Mouse (Mus musculus): ENCODE measurements around the gene Rfx4. TPM values are rescaled to one million over a fixed set of nuclear protein-coding genes. Genes with fewer than 3 reads are reported as not detected.

Rfx4 gene
- polyA plus RNA-seq, 1 experiment, result not detected

GRCm38 (mm10) chr10:84785339-84785738, 29.5 kb downstream of the Rfx4 start:
- TF ChIP-seq POLR2A (IDR thresholded peaks at IDR 0.05; ENCODE audit: borderline replicate concordance, control insufficient read depth, low read depth, low read length) (no peak), CTCF (IDR thresholded peaks at IDR 0.05; ENCODE audit: control insufficient read depth, insufficient read depth, low read length) (no peak)
- H3K4me1 ChIP-seq (ENCODE audit: control insufficient read depth, insufficient read depth, low read length), result peaks cover 2% of the 10 kb centered on the region; the same call in 1 of the 2 replicates
- H3K27ac ChIP-seq (ENCODE audit: control insufficient read depth, insufficient read depth, low read depth, low read length, poor library complexity), result no peak overlapping the region
- no peak overlapping the region for H3K4me3 ChIP-seq (replicated peaks; ENCODE audit: control insufficient read depth, low read depth, low read length)
- 12% methylated on average over 4 of the region's 4 CpGs for WGBS

GRCm38 (mm10) chr10:84790323-84790722, 34.5 kb downstream of the Rfx4 start:
- WGBS, result 38% methylated on average over 8 of the region's 8 CpGs
- Histone ChIP-seq H3K4me1 (ENCODE audit: control insufficient read depth, insufficient read depth, low read length) (no peaks in the 10 kb centered on the region; the same call in 1 of the 2 replicates), H3K27ac (ENCODE audit: control insufficient read depth, insufficient read depth, low read depth, low read length, poor library complexity) (no peak overlapping the region), H3K4me3 (replicated peaks; ENCODE audit: control insufficient read depth, low read depth, low read length) (no peak overlapping the region)
- TF ChIP-seq CTCF (IDR thresholded peaks at IDR 0.05; ENCODE audit: control insufficient read depth, insufficient read depth, low read length) (no peak), POLR2A (IDR thresholded peaks at IDR 0.05; ENCODE audit: borderline replicate concordance, control insufficient read depth, low read depth, low read length) (no peak)

- H3K4me1 ChIP-seq (ENCODE audit: control insufficient read depth, insufficient read depth, low read length), result no peaks in the 10 kb centered on the region
- WGBS, result 69% methylated on average over 3 of the region's 3 CpGs
- H3K27ac ChIP-seq (ENCODE audit: control insufficient read depth, insufficient read depth, low read depth, low read length, poor library complexity), result no peak overlapping the region
- H3K4me3 ChIP-seq (replicated peaks; ENCODE audit: control insufficient read depth, low read depth, low read length), result no peak overlapping the region
- TF ChIP-seq POLR2A (IDR thresholded peaks at IDR 0.05; ENCODE audit: borderline replicate concordance, control insufficient read depth, low read depth, low read length), result no peak
- TF ChIP-seq CTCF (IDR thresholded peaks at IDR 0.05; ENCODE audit: control insufficient read depth, insufficient read depth, low read length), result no peak
Observed at GRCm38 (mm10) chr10:84791181-84791580, 35.3 kb downstream of the Rfx4 start.

GRCm38 (mm10) chr10:84801521-84801920, 45.7 kb downstream of the Rfx4 start:
- H3K27ac ChIP-seq (ENCODE audit: control insufficient read depth, insufficient read depth, low read depth, low read length, poor library complexity), result no peak overlapping the region
- H3K4me1 ChIP-seq (ENCODE audit: control insufficient read depth, insufficient read depth, low read length), result peaks cover 5% of the 10 kb centered on the region; the same call in 1 of the 2 replicates
- no peak for TF ChIP-seq CTCF (IDR thresholded peaks at IDR 0.05; ENCODE audit: control insufficient read depth, insufficient read depth, low read length)
- no peak for TF ChIP-seq POLR2A (IDR thresholded peaks at IDR 0.05; ENCODE audit: borderline replicate concordance, control insufficient read depth, low read depth, low read length)
- H3K4me3 ChIP-seq (replicated peaks; ENCODE audit: control insufficient read depth, low read depth, low read length), result no peak overlapping the region
- 35% methylated on average over 6 of the region's 6 CpGs for WGBS

GRCm38 (mm10) chr10:84803216-84803844, 47.5 kb downstream of the Rfx4 start:
- Histone ChIP-seq H3K27ac (ENCODE audit: control insufficient read depth, insufficient read depth, low read depth, low read length, poor library complexity) (no peak overlapping the region; the same call in 1 of the 2 replicates), H3K4me1 (ENCODE audit: control insufficient read depth, insufficient read depth, low read length) (peaks cover 5% of the 10 kb centered on the region; the same call in 1 of the 2 replicates), H3K4me3 (replicated peaks; ENCODE audit: control insufficient read depth, low read depth, low read length) (no peak overlapping the region)
- TF ChIP-seq POLR2A (IDR thresholded peaks at IDR 0.05; ENCODE audit: borderline replicate concordance, control insufficient read depth, low read depth, low read length) (no peak), CTCF (IDR thresholded peaks at IDR 0.05; ENCODE audit: control insufficient read depth, insufficient read depth, low read length) (no peak)
- 76% methylated on average over 13 of the region's 13 CpGs for WGBS

GRCm38 (mm10) chr10:84805576-84805975, 49.7 kb downstream of the Rfx4 start:
- Histone ChIP-seq H3K4me1 (ENCODE audit: control insufficient read depth, insufficient read depth, low read length) (peaks cover 5% of the 10 kb centered on the region; the same call in 1 of the 2 replicates), H3K4me3 (replicated peaks; ENCODE audit: control insufficient read depth, low read depth, low read length) (no peak overlapping the region), H3K27ac (ENCODE audit: control insufficient read depth, insufficient read depth, low read depth, low read length, poor library complexity) (no peak overlapping the region)
- WGBS, result 43% methylated on average over 3 of the region's 3 CpGs
- TF ChIP-seq CTCF (IDR thresholded peaks at IDR 0.05; ENCODE audit: control insufficient read depth, insufficient read depth, low read length) (no peak), POLR2A (IDR thresholded peaks at IDR 0.05; ENCODE audit: borderline replicate concordance, control insufficient read depth, low read depth, low read length) (no peak)

- WGBS, result 76% methylated on average over 9 of the region's 9 CpGs
- Histone ChIP-seq H3K4me3 (replicated peaks; ENCODE audit: control insufficient read depth, low read depth, low read length) (no peak overlapping the region), H3K27ac (ENCODE audit: control insufficient read depth, insufficient read depth, low read depth, low read length, poor library complexity) (no peak overlapping the region), H3K4me1 (ENCODE audit: control insufficient read depth, insufficient read depth, low read length) (no peaks in the 10 kb centered on the region)
- TF ChIP-seq CTCF (IDR thresholded peaks at IDR 0.05; ENCODE audit: control insufficient read depth, insufficient read depth, low read length) (no peak), POLR2A (IDR thresholded peaks at IDR 0.05; ENCODE audit: borderline replicate concordance, control insufficient read depth, low read depth, low read length) (no peak)
Observed at GRCm38 (mm10) chr10:84807206-84807605, 51.3 kb downstream of the Rfx4 start.

- no peak overlapping the region for H3K4me3 ChIP-seq (replicated peaks; ENCODE audit: control insufficient read depth, low read depth, low read length)
- TF ChIP-seq CTCF (IDR thresholded peaks at IDR 0.05; ENCODE audit: control insufficient read depth, insufficient read depth, low read length) (no peak), POLR2A (IDR thresholded peaks at IDR 0.05; ENCODE audit: borderline replicate concordance, control insufficient read depth, low read depth, low read length) (no peak)
- 79% methylated on average over 8 of the region's 8 CpGs for WGBS
Observed at GRCm38 (mm10) chr10:84810030-84810849, 54.4 kb downstream of the Rfx4 start.

More at GRCm38 (mm10) chr10:84810030-84810849, 54.4 kb downstream of the Rfx4 start:
- no peak overlapping the region for H3K27ac ChIP-seq (ENCODE audit: control insufficient read depth, insufficient read depth, low read depth, low read length, poor library complexity)
- H3K4me1 ChIP-seq (ENCODE audit: control insufficient read depth, insufficient read depth, low read length), result peaks cover under 1% of the 10 kb centered on the region; the same call in 1 of the 2 replicates

Data from bone marrow, adult 2 months (tissue).